Mouse (Mus musculus) limb, embryonic 14.5 days (tissue): ENCODE results near the gene Gid8. TPM values are rescaled to one million over a fixed set of nuclear protein-coding genes. Genes with fewer than 3 reads are reported as not detected.

ENCODE experiments used
- ATAC-seq: fragments of 200-750 bp; cut with Nextera tagmentation; 2 replicates; pipeline ENCODE4 v1.8.0; 2017; ENCODE audit warnings: low read depth, moderate number of reproducible peaks, moderate TSS enrichment; ENCODE audit not compliant: low FRiP score
- DNase-seq: peaks from one replicate; pipeline ENCODE4 v3.0.0-alpha.2; 2015; ENCODE audit warnings: low spot score
- H3K27ac ChIP-seq: fragments of 300-500 bp; sonication (generic); replicated peaks from 2 replicates; pipeline ENCODE4 v1.5.1; 2014; ENCODE audit warnings: low read depth, mild to moderate bottlenecking, low read length, moderate library complexity, mixed read lengths
- H3K27me3 ChIP-seq: fragments of 300-500 bp; sonication (generic); 2 replicates; pipeline ENCODE4 v1.6.1; 2014; ENCODE audit warnings: low read length, mixed read lengths; ENCODE audit not compliant: control insufficient read depth, insufficient read depth
- H3K36me3 ChIP-seq: fragments of 300-500 bp; sonication (generic); 2 replicates; pipeline ENCODE4 v1.6.1; 2014; ENCODE audit warnings: mild to moderate bottlenecking, low read length, moderate library complexity, mixed read lengths; ENCODE audit not compliant: control insufficient read depth, insufficient read depth
- H3K4me1 ChIP-seq: fragments of 300-500 bp; sonication (generic); 2 replicates; pipeline ENCODE4 v1.6.1; 2014; ENCODE audit warnings: antibody characterized with exemption, low read length, mixed read lengths; ENCODE audit not compliant: control insufficient read depth, insufficient read depth
- H3K4me2 ChIP-seq: fragments of 300-500 bp; sonication (generic); replicated peaks from 2 replicates; pipeline ENCODE4 v1.6.1; 2014; ENCODE audit warnings: low read depth, mild to moderate bottlenecking, low read length, moderate library complexity; ENCODE audit not compliant: severe bottlenecking
- H3K4me3 ChIP-seq: fragments of 300-500 bp; sonication (generic); replicated peaks from 2 replicates; pipeline ENCODE4 v1.5.1; 2014; ENCODE audit warnings: low read length
- H3K9ac ChIP-seq: fragments of 300-500 bp; sonication (generic); 2 replicates; pipeline ENCODE4 v1.6.1; 2014; ENCODE audit warnings: mild to moderate bottlenecking, low read depth, low read length, moderate library complexity; ENCODE audit not compliant: severe bottlenecking
- H3K9me3 ChIP-seq: fragments of 300-500 bp; sonication (generic); 2 replicates; pipeline ENCODE4 v1.6.1; 2016; ENCODE audit warnings: low read length; ENCODE audit not compliant: control insufficient read depth
- POLR2A ChIP-seq: fragments of 200-500 bp; IDR thresholded peaks from 2 replicates; pipeline ENCODE4 v1.8.0; 2012; ENCODE audit warnings: inconsistent platforms, mild to moderate bottlenecking, moderate library complexity, borderline replicate concordance; ENCODE audit not compliant: insufficient read depth, insufficient read length; ENCODE audit errors: extremely low read depth
- WGBS: fragments of 180-500 bp; shearing (Covaris S2); extraction: QIAGEN DNeasy Blood & Tissue Kit; methylation state at CpG from one replicate; pipeline ENCODE4 v1.1.7; 2014; 5-methylcytosine and 5-hydroxymethylcytosine counted together
- polyA plus RNA-seq, 2 experiments: library from polyadenylated mRNA; depleted of rRNA in 1 of 2; stranded (reverse) in 1 of 2; unstranded in 1 of 2; fragments of >200 nt; fragmentation: Nextera tagmentation in 1 of 2; extraction: Ambion mirVana in 1 of 2; gene quantifications; 2 replicates each; pipeline versions ENCODE4 v1.2.1 to v1.2.3; 2012 to 2014

Gid8 gene
- polyA plus RNA-seq, 2 experiments, result 64.0 to 69.9 TPM

DNA sequence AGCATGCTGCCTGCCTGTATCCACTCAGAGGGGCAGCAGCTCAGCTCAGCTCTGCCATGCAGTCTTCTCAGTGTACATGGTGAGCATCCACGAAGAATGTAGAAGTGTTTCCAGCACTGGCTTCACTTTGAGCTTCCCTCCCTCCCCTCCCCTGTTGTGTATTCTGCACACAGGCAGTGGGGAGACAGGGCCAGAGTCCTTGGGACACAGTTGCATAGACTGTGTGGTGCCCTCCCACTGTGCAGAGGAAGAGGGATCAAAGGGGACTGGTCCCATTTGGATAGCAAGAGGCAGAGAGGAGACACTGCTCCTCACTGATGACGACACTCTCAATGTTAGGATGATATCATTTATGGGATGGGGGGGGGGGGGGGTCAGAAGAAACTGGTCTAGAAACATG is 28.7 kb upstream of the Gid8 start:
- Histone ChIP-seq H3K4me3 (no peak overlapping the region), H3K4me1 (no peaks in the 10 kb centered on the region), H3K4me2 (no peak overlapping the region), H3K9me3 (no peaks in the 10 kb centered on the region), H3K9ac (no peak overlapping the region), H3K36me3 (peaks cover 66% of the 10 kb centered on the region), H3K27ac (no peak overlapping the region), H3K27me3 (no peaks in the 10 kb centered on the region)
- no peak for DNase-seq
- ATAC-seq, result no peak
- WGBS, result 68% methylated on average over 2 of the region's 2 CpGs
- no peak for TF ChIP-seq POLR2A

- Histone ChIP-seq H3K4me2 (no peak overlapping the region), H3K27ac (no peak overlapping the region), H3K9me3 (no peaks in the 10 kb centered on the region), H3K4me3 (no peak overlapping the region), H3K36me3 (peaks cover 89% of the 10 kb centered on the region), H3K4me1 (no peaks in the 10 kb centered on the region), H3K9ac (no peak overlapping the region), H3K27me3 (no peaks in the 10 kb centered on the region)
- ATAC-seq, result no peak
- no peak for DNase-seq
- 100% methylated on average over 2 of the region's 2 CpGs for WGBS
- no peak for TF ChIP-seq POLR2A
Observed at GRCm38 (mm10) chr2:180683524-180683923, 26.4 kb upstream of the Gid8 start.

- Histone ChIP-seq H3K4me3 (no peak overlapping the region), H3K4me1 (no peaks in the 10 kb centered on the region), H3K36me3 (peaks cover 94% of the 10 kb centered on the region), H3K9ac (no peak overlapping the region), H3K27ac (no peak overlapping the region), H3K27me3 (no peaks in the 10 kb centered on the region), H3K9me3 (no peaks in the 10 kb centered on the region), H3K4me2 (no peak overlapping the region)
- no peak for ATAC-seq
- WGBS, result 94% methylated on average over 4 of the region's 4 CpGs
- DNase-seq, result no peak
- no peak for TF ChIP-seq POLR2A
Observed at GRCm38 (mm10) chr2:180684031-180684430, 25.9 kb upstream of the Gid8 start.

- H3K27ac ChIP-seq, result no peak overlapping the region
- ATAC-seq, result no peak
- TF ChIP-seq POLR2A, result no peak
- no peak overlapping the region for H3K4me2 ChIP-seq
- no peak overlapping the region for H3K4me3 ChIP-seq
- H3K4me1 ChIP-seq, result no peaks in the 10 kb centered on the region
- no peaks in the 10 kb centered on the region for H3K9me3 ChIP-seq
- 79% methylated on average over 5 of the region's 5 CpGs for WGBS
- H3K36me3 ChIP-seq, result peaks cover 62% of the 10 kb centered on the region
- no peak for DNase-seq
- no peak overlapping the region for H3K9ac ChIP-seq
- no peaks in the 10 kb centered on the region for H3K27me3 ChIP-seq
Observed at GRCm38 (mm10) chr2:180689841-180690240, 20.1 kb upstream of the Gid8 start.

GRCm38 (mm10) chr2:180692630-180693029 is 17.3 kb upstream of the Gid8 start:
- WGBS, result 6% methylated on average over 1 of the region's 1 CpGs
- Histone ChIP-seq H3K9me3 (no peaks in the 10 kb centered on the region), H3K9ac (no peak overlapping the region), H3K4me1 (no peaks in the 10 kb centered on the region; the same call in 1 of the 2 replicates), H3K4me2 (no peak overlapping the region), H3K27me3 (no peaks in the 10 kb centered on the region), H3K36me3 (peaks cover 34% of the 10 kb centered on the region), H3K4me3 (no peak overlapping the region), H3K27ac (no peak overlapping the region)
- no peak for TF ChIP-seq POLR2A
- DNase-seq, result no peak
- no peak for ATAC-seq

DNA sequence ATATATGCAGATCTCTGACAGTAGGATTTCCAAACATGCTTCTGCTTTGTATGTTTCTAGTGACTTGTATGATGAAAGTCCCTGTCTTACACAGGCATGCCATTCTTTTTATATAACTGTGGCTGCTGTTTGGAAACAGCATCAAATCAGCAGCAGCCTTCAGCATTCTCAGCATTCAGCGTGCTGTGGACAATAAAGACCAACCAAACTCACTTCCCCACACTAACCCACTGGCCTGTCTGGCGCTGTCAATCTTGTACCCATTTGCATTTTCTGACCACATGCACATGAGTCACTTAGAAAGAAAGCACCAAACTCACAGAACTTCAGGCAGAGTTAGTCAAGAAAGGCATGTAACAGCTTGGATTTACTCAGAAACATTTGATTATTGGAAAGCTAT is 14.7 kb upstream of the Gid8 start:
- no peak overlapping the region for H3K4me3 ChIP-seq
- H3K9ac ChIP-seq, result no peak overlapping the region
- no peak overlapping the region for H3K4me2 ChIP-seq
- H3K27me3 ChIP-seq, result no peaks in the 10 kb centered on the region
- H3K27ac ChIP-seq, result no peak overlapping the region
- H3K9me3 ChIP-seq, result no peaks in the 10 kb centered on the region
- no peak for TF ChIP-seq POLR2A
- ATAC-seq, result no peak
- WGBS, result 86% methylated on average over 2 of the region's 2 CpGs
- H3K36me3 ChIP-seq, result peaks cover 8% of the 10 kb centered on the region
- DNase-seq, result no peak
- peaks cover 7% of the 10 kb centered on the region for H3K4me1 ChIP-seq
